ENCODE assay signal across 11 mouse cellular contexts in genomic region chr5:143504453-143504852, GRCm38 (mm10). TPM values are rescaled to one million over a fixed set of nuclear protein-coding genes. Genes with fewer than 3 reads are reported as not detected.
DNase-seq lines count a peak whose midpoint lies in the region; ATAC-seq and TF ChIP-seq lines count a peak whose summit lies in the region.
"Had no signal": no experiment of that assay in that cellular context is flagged by ENCODE, and none has a peak within 500 bp of the region (broad histone marks: within the 10 kb centered on the region; RNA-seq: fewer than 3 reads in every experiment).

No protein-coding gene starts in this region.

- no peak for TF ChIP-seq EP300 in CH12.LX (IDR thresholded peaks at IDR 0.05; ENCODE audit: low read length)

- in situ Hi-C loops in CH12.LX (cut with MboI; ENCODE audit: low pct_ligation_motif_present, low pct_unique_long_range_greater_than_20kb, low sequenced_read_pairs): loop anchor here (5.0 kb wide), 2 partner anchors 37 to 48 kb away; no protein-coding TSS in a partner anchor

- WGBS in limb, embryonic 11.5 days: 75% methylated on average over 3 of the region's 3 CpGs
- WGBS in limb, embryonic 10.5 days: 66% methylated on average over 3 of the region's 3 CpGs

- no peaks in the 10 kb centered on the region for H3K4me1 ChIP-seq in limb, embryonic 11.5 days (ENCODE audit: control insufficient read depth, insufficient read depth, low read length)
- H3K4me1 ChIP-seq in limb, embryonic 10.5 days: peaks cover 20% of the 10 kb centered on the region
- peaks cover 0 to 16% of the 10 kb centered on the region in 2 experiments; a peak in 1 of 4 replicates for H3K4me1 ChIP-seq in CH12.LX (ENCODE audit: control insufficient read depth in 1 of 2, insufficient read depth in 2 of 2)
- H3K4me1 ChIP-seq in bone marrow macrophage, adult 2 months (ENCODE audit: control insufficient read depth, insufficient read depth, low read length): peaks cover 6% of the 10 kb centered on the region

- H3K9ac ChIP-seq in limb, embryonic 11.5 days (ENCODE audit: low read length): no peak overlapping the region
- H3K9ac ChIP-seq in CH12.LX (ENCODE audit: insufficient read depth, low read depth): no peak overlapping the region

- no peaks in the 10 kb centered on the region for H3K9me3 ChIP-seq in limb, embryonic 11.5 days (ENCODE audit: control insufficient read depth, low read length)
- H3K9me3 ChIP-seq in limb, embryonic 10.5 days (replicated peaks): no peaks in the 10 kb centered on the region
- no peaks in the 10 kb centered on the region for H3K9me3 ChIP-seq in CH12.LX (replicated peaks; ENCODE audit: low read length)
- H3K9me3 ChIP-seq: megakaryocyte, embryonic 14.5 days had no signal

- H3K4me2 ChIP-seq in limb, embryonic 11.5 days (ENCODE audit: low read depth, severe bottlenecking): no peak overlapping the region
- H3K4me2 ChIP-seq in CH12.LX (ENCODE audit: insufficient read depth, low read depth, poor library complexity, severe bottlenecking): no peak overlapping the region

- peaks cover 17% of the 10 kb centered on the region for H3K36me3 ChIP-seq in limb, embryonic 11.5 days (ENCODE audit: control insufficient read depth, insufficient read depth, low read length)
- H3K36me3 ChIP-seq in limb, embryonic 10.5 days: peaks cover 95% of the 10 kb centered on the region
- peaks cover 57 to 89% of the 10 kb centered on the region in 2 experiments for H3K36me3 ChIP-seq in CH12.LX (replicated peaks in 1 of 2; ENCODE audit: control insufficient read depth in 1 of 2, insufficient read depth in 1 of 2, low read length in 1 of 2)

- peak; percentile 37 for DNase-seq in limb, embryonic 11.5 days (ENCODE audit: low spot score)
- DNase-seq in limb, embryonic 10.5 days (ENCODE audit: low spot score): no peak
- DNase-seq in CH12.LX (ENCODE audit: extremely low read depth): peak; percentile 45
- no peak for DNase-seq in kidney, postnatal 4 days
- DNase-seq in spleen, adult 12 weeks (ENCODE audit: low spot score): no peak
- no peak for DNase-seq in spleen, postnatal 14 days (ENCODE audit: low spot score in 2 of 2)
- DNase-seq: gastrocnemius, postnatal 25 days; kidney, adult 9 months had no signal

- peaks cover 6% of the 10 kb centered on the region for H3K79me2 ChIP-seq in CH12.LX (replicated peaks; ENCODE audit: control insufficient read depth, extremely low read depth, insufficient read depth, poor library complexity, severe bottlenecking)

- TF ChIP-seq CTCF in CH12.LX (conservative IDR thresholded peaks at IDR 0.05 in 1 of 2, IDR thresholded peaks at IDR 0.05 in 1 of 2; ENCODE audit: low read depth in 2 of 2, low read length in 2 of 2): peak; percentile 47 to 67
- TF ChIP-seq CTCF in bone marrow macrophage, adult 2 months (IDR thresholded peaks at IDR 0.05; ENCODE audit: low read depth, low read length): peak; percentile 83

- H3K4me3 ChIP-seq in limb, embryonic 11.5 days (ENCODE audit: low read depth, low read length): no peak overlapping the region
- H3K4me3 ChIP-seq in limb, embryonic 10.5 days: no peak overlapping the region
- H3K4me3 ChIP-seq in CH12.LX (replicated peaks in 1 of 3; ENCODE audit: low read depth in 2 of 3, low read length in 2 of 3, poor library complexity in 1 of 3): no peak overlapping the region
- H3K4me3 ChIP-seq in bone marrow macrophage, adult 2 months (ENCODE audit: insufficient read depth, low read length): no peak overlapping the region
- H3K4me3 ChIP-seq: megakaryocyte, embryonic 14.5 days had no signal

- H3K27ac ChIP-seq in limb, embryonic 11.5 days (replicated peaks; ENCODE audit: low read depth, low read length): no peak overlapping the region
- H3K27ac ChIP-seq in limb, embryonic 10.5 days: no peak overlapping the region
- H3K27ac ChIP-seq in CH12.LX (ENCODE audit: insufficient read depth, low read depth): no peak overlapping the region
- no peak overlapping the region for H3K27ac ChIP-seq in bone marrow macrophage, adult 2 months (ENCODE audit: insufficient read depth, low read depth, low read length)

- TF ChIP-seq RAD21 in CH12.LX (IDR thresholded peaks at IDR 0.05; ENCODE audit: low read depth, low read length): peak; percentile 21

- ATAC-seq in limb, embryonic 11.5 days (ENCODE audit: insufficient number of reproducible peaks, low FRiP score, low TSS enrichment, low read depth): no peak
- ATAC-seq in megakaryocyte, adult 5-6 weeks (ENCODE audit: poor library complexity, severe bottlenecking): peak; percentile 66

- dilution Hi-C loops in CH12.LX (cut with MboI; ENCODE audit: extremely low pct_ligation_motif_present, extremely low pct_unique_long_range_greater_than_20kb, low sequenced_read_pairs): no loop called here

- no peaks in the 10 kb centered on the region for H3K27me3 ChIP-seq in limb, embryonic 11.5 days (ENCODE audit: control insufficient read depth, insufficient read depth, low read length)
- no peaks in the 10 kb centered on the region for H3K27me3 ChIP-seq in limb, embryonic 10.5 days (ENCODE audit: low read depth, poor library complexity, severe bottlenecking)
- H3K27me3 ChIP-seq in CH12.LX (replicated peaks): no peaks in the 10 kb centered on the region
- H3K27me3 ChIP-seq: megakaryocyte, embryonic 14.5 days had no signal

- no peak for TF ChIP-seq POLR2A in CH12.LX (IDR thresholded peaks at IDR 0.05; ENCODE audit: low read depth, low read length)
- no peak for TF ChIP-seq POLR2A in bone marrow macrophage, adult 2 months (IDR thresholded peaks at IDR 0.05; ENCODE audit: borderline replicate concordance, low read depth, low read length)

TF ChIP-seq in CH12.LX, 34 proteins besides CTCF, POLR2A, EP300 and RAD21:
- TF ChIP-seq SMC3 (IDR thresholded peaks at IDR 0.05; ENCODE audit: low read depth, low read length) (peak; percentile 48), CHD2 (IDR thresholded peaks at IDR 0.05; ENCODE audit: low read length) (no peak)

RNA-seq across cellular contexts. Expression of gene Rac1, which starts 23.4 kb away (rescaled TPM):
- polyA plus RNA-seq in limb, embryonic 11.5 days (2014; fragmentation: Nextera tagmentation; extraction: Ambion mirVana): 554 and 576 TPM in 2 replicates
- 451 and 473 TPM in 2 replicates for polyA plus RNA-seq in limb, embryonic 10.5 days (2016; fragmentation: Nextera tagmentation; extraction: Ambion mirVana)
- total RNA-seq in CH12.LX (2012; rRNA removed): 138 and 144 TPM in 2 replicates
- 199 and 201 TPM in 2 replicates for total RNA-seq in CH12.LX (2014; rRNA removed)
- polyA plus RNA-seq in CH12.LX (2012; ENCODE audit: insufficient read length, low read depth): 222 and 256 TPM in 2 replicates
- 551 and 587 TPM in 2 replicates for polyA plus RNA-seq in bone marrow macrophage, adult 2 months (2012; ENCODE audit: insufficient read depth, insufficient read length, missing spikeins)
- total RNA-seq in megakaryocyte, adult 5-6 weeks (2015): 1,230 and 1,275 TPM in 2 replicates
- total RNA-seq in megakaryocyte, adult 5-6 weeks (2017): 215 and 239 TPM in 2 replicates

RNA-seq across cellular contexts. Expression of gene Daglb, which starts 40.1 kb away (rescaled TPM):
- polyA plus RNA-seq in limb, embryonic 11.5 days (2014; fragmentation: Nextera tagmentation; extraction: Ambion mirVana): 9.2 and 9.4 TPM in 2 replicates
- polyA plus RNA-seq in limb, embryonic 10.5 days (2016; fragmentation: Nextera tagmentation; extraction: Ambion mirVana): 10.5 and 10.6 TPM in 2 replicates
- total RNA-seq in CH12.LX (2012; rRNA removed) (10.4 and 10.8 TPM in 2 replicates), CH12.LX (2014; rRNA removed) (11.9 and 12.1 TPM in 2 replicates)
- 10.8 and 11.4 TPM in 2 replicates for polyA plus RNA-seq in CH12.LX (2012; ENCODE audit: insufficient read length, low read depth)
- polyA plus RNA-seq in bone marrow macrophage, adult 2 months (2012; ENCODE audit: insufficient read depth, insufficient read length, missing spikeins): 60.0 and 64.7 TPM in 2 replicates
- 16.0 and 16.1 TPM in 2 replicates for total RNA-seq in megakaryocyte, adult 5-6 weeks (2015)
- total RNA-seq in megakaryocyte, adult 5-6 weeks (2017): 27.0 and 36.3 TPM in 2 replicates

Comparison
In these comparisons a context has a peak if more than half of its experiments do, and no peak if none do; other contexts are left out.
1. DNase-seq: peak in limb, embryonic 11.5 days (single experiment) and CH12.LX (single experiment); none in limb, embryonic 10.5 days (single experiment), kidney, postnatal 4 days (0 of 2), spleen, adult 12 weeks (single experiment) and spleen, postnatal 14 days (0 of 2).